Mouse (Mus musculus) ES-E14 (cell line): ENCODE results near the gene Eid2.

Experiments
- CHD2 ChIP-seq: IDR thresholded peaks from 2 replicates; pipeline ENCODE4 v1.6.1; 2014; ENCODE audit warnings: mild to moderate bottlenecking, low read depth, low read length, inconsistent platforms
- HCFC1 ChIP-seq: IDR thresholded peaks from 2 replicates; pipeline ENCODE4 v1.6.1; 2012; ENCODE audit warnings: low read length, inconsistent platforms, borderline replicate concordance; ENCODE audit not compliant: insufficient read depth
- MAFK ChIP-seq: IDR thresholded peaks from 2 replicates; pipeline ENCODE4 v1.6.1; 2014; ENCODE audit warnings: mild to moderate bottlenecking, low read depth, low read length, inconsistent platforms; ENCODE audit not compliant: insufficient read depth
- ZC3H11A ChIP-seq: IDR thresholded peaks from 2 replicates; pipeline ENCODE4 v1.6.1; 2012; ENCODE audit warnings: low read depth, mild to moderate bottlenecking, inconsistent platforms, low read length, borderline replicate concordance
- ZNF384 ChIP-seq: IDR thresholded peaks from 2 replicates; pipeline ENCODE4 v1.6.1; 2012; ENCODE audit warnings: low read depth, low read length, inconsistent platforms

- TF ChIP-seq MAFK, result no peak
- no peak for TF ChIP-seq ZC3H11A
- no peak for TF ChIP-seq CHD2
- no peak for TF ChIP-seq HCFC1
- no peak for TF ChIP-seq ZNF384
Measured at GRCm38 (mm10) chr7:28290165-28290564, 22.5 kb downstream of the Eid2 start.
